Mouse (Mus musculus) hindbrain, postnatal 0 days (tissue): ENCODE data around the gene Iqub. TPM values are rescaled to one million over a fixed set of nuclear protein-coding genes. Genes with fewer than 3 reads are reported as not detected.

Source experiments
- ATAC-seq: fragments of 200-750 bp; cut with Nextera tagmentation; 2 replicates; pipeline ENCODE4 v1.8.0; 2017; ENCODE audit warnings: mild to moderate bottlenecking, moderate TSS enrichment, moderate library complexity
- DNase-seq: peaks from one replicate; pipeline ENCODE4 v3.0.0-alpha.2; 2015; ENCODE audit warnings: low spot score
- H3K27ac ChIP-seq: fragments of 300-500 bp; sonication (generic); 2 replicates; pipeline ENCODE4 v1.5.1; 2014; ENCODE audit warnings: mild to moderate bottlenecking
- H3K27me3 ChIP-seq: fragments of 300-500 bp; sonication (generic); 2 replicates; pipeline ENCODE4 v1.6.1; 2014; ENCODE audit warnings: low read length, mixed read lengths; ENCODE audit not compliant: insufficient read depth
- H3K36me3 ChIP-seq: fragments of 300-500 bp; sonication (generic); 2 replicates; pipeline ENCODE4 v1.6.1; 2014; ENCODE audit warnings: low read length, mixed read lengths; ENCODE audit not compliant: insufficient read depth
- H3K4me1 ChIP-seq: fragments of 300-500 bp; sonication (generic); 2 replicates; pipeline ENCODE4 v1.6.1; 2014; ENCODE audit warnings: antibody characterized with exemption, low read length, mixed read lengths; ENCODE audit not compliant: insufficient read depth
- H3K4me2 ChIP-seq: fragments of 300-500 bp; sonication (generic); 2 replicates; pipeline ENCODE4 v1.6.1; 2014; ENCODE audit warnings: low read depth, mild to moderate bottlenecking, low read length, moderate library complexity, mixed read lengths
- H3K4me3 ChIP-seq: fragments of 300-500 bp; sonication (generic); 2 replicates; pipeline ENCODE4 v1.5.1; 2014; ENCODE audit warnings: low read length
- H3K9ac ChIP-seq: fragments of 300-500 bp; sonication (generic); replicated peaks from 2 replicates; pipeline ENCODE4 v1.6.1; 2014; ENCODE audit warnings: mild to moderate bottlenecking, low read length, moderate library complexity, mixed read lengths
- H3K9me3 ChIP-seq: fragments of 300-500 bp; sonication (generic); 2 replicates; pipeline ENCODE4 v1.6.1; 2016; ENCODE audit warnings: low read length, mixed read lengths
- CTCF ChIP-seq: IDR thresholded peaks from 2 replicates; pipeline ENCODE4 v1.5.1; 2016; ENCODE audit warnings: antibody characterized with exemption, control low read depth, low read depth
- WGBS: fragments of 180-500 bp; shearing (Covaris S2); extraction: QIAGEN DNeasy Blood & Tissue Kit; methylation state at CpG from one replicate; pipeline ENCODE4 v1.1.7; 2014; 5-methylcytosine and 5-hydroxymethylcytosine counted together
- polyA plus RNA-seq: library from polyadenylated mRNA; unstranded; fragments of >200 nt; fragmentation: Nextera tagmentation; extraction: Ambion mirVana; gene quantifications from 2 replicates; pipeline ENCODE4 v1.2.1, GENCODE M21; 2015
- total RNA-seq: library from RNA; depleted of rRNA; stranded (reverse); fragments of >200 nt; gene quantifications from 2 replicates; pipeline ENCODE4 v1.2.3, GENCODE M21; 2014

Iqub gene
- total and polyA plus RNA-seq, 2 experiments from 2014 or later = 1.5 TPM

DNA sequence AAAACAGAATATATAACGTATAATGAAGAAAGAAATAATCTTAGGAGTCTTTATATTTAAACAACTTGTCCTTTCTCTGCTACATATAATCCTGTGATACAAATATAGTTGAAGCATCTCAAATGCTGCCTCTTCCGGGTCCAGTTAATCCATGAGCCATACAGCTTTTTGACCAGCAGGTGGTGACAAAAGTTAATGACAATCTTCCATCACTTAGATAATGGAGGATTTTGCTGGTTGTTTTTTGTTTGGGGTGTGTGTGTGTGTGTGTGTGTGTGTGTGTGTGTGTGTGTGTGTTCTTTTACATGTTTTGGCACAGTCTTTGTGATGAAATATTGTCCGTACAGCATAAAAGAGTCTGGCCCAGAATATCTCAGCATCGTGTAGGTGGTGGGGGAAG is 15.3 kb upstream of the Iqub start:
- H3K36me3 ChIP-seq = no peaks in the 10 kb centered on the region
- H3K27me3 ChIP-seq = no peaks in the 10 kb centered on the region
- H3K4me3 ChIP-seq = peak overlapping the region; percentile 10; the same call in 1 of the 2 replicates
- no peaks in the 10 kb centered on the region for H3K9me3 ChIP-seq
- WGBS = 20% methylated on average over 4 of the region's 4 CpGs
- TF ChIP-seq CTCF = peak; percentile 85
- DNase-seq (peak; percentile 83), ATAC-seq (no peak)
- no peak overlapping the region for H3K27ac ChIP-seq
- H3K4me2 ChIP-seq = peak overlapping the region; percentile 46
- peaks cover 8% of the 10 kb centered on the region; the same call in 1 of the 2 replicates for H3K4me1 ChIP-seq
- no peak overlapping the region for H3K9ac ChIP-seq

DNA sequence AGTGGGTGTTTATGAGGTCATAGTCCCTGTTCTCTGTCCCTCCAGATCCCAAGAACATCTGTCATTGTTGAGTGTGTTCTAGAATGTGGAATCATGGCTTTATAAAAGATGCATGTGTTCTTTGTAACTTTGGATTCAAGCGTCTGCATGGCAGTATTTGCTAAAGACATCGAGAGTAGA is 13.1 kb upstream of the Iqub start, which contains the start of gene Asb15:
Gene Asb15 (plus strand): TSS at position 81 of the 180 bp plus-strand sequence.
- Histone ChIP-seq H3K9me3 (no peaks in the 10 kb centered on the region), H3K9ac (peak within 1 kb of the TSS; percentile 64), H3K36me3 (peaks cover 5% of the 10 kb centered on the region; the same call in 1 of the 2 replicates), H3K4me2 (peak within 1 kb of the TSS; percentile 82), H3K4me1 (peaks cover 8% of the 10 kb centered on the region; the same call in 1 of the 2 replicates), H3K27me3 (no peaks in the 10 kb centered on the region), H3K4me3 (peak within 1 kb of the TSS; percentile 49), H3K27ac (peak within 1 kb of the TSS; percentile 56)
- 47% methylated on average over 2 of the region's 2 CpGs for WGBS
- TF ChIP-seq CTCF = no peak
- ATAC-seq (no peak; the same call in 1 of the 2 replicates), DNase-seq (no peak)

DNA sequence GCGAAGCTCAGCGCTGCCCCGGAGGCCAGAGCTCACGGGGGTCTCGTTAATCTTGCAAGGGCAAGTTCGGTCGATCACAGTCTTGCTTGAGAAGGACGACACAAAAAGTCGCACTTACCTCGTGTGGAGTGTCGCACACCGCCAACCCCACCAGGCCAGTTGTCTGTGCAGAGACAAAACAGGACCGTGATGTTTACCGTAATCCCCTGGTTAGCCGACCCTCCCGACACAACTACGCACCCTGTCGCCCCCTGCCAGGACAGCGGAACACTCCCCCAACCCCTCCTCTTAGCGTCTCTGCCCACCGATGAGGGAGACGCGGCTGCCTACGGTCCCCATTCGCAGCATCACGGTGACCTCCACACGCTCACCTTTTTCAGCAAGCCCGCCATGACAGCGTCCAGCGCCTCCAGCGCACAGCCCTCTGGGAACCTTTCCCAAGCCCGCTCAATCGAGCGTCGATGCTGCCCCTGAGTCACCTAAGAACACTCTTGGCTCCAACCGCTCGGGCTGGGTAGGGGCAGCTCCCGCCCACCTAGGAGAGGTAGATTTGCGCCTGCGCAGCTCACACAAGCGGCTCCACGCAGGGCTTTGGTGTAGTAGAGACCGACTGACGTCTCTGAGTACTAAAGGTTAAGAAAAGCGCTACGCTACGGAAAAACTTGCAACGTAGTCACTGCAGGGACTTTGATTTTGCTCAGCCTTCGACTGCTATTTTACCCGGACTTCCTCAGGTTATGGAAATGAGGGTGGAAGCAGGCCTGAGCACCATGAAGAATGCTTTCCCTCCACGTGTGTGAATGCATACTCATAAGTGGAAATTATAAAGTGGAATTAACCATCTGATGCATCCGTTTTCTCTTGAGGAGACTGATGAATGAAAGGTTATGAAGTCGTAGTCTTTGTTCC is 12.5 kb upstream of the Iqub start, which contains the start of gene Ndufa5:
Gene Ndufa5 (minus strand): TSS at position 859 of the 909 bp plus-strand sequence.
- Histone ChIP-seq H3K27ac (peak within 1 kb of the TSS; percentile 56), H3K4me3 (peak within 1 kb of the TSS; percentile 49), H3K4me2 (peak within 1 kb of the TSS; percentile 82), H3K9me3 (no peaks in the 10 kb centered on the region), H3K36me3 (peaks cover 6% of the 10 kb centered on the region; the same call in 1 of the 2 replicates), H3K9ac (peak within 1 kb of the TSS; percentile 64), H3K27me3 (no peaks in the 10 kb centered on the region), H3K4me1 (peaks cover 8% of the 10 kb centered on the region; the same call in 1 of the 2 replicates)
- ATAC-seq = peak; percentile 98
- TF ChIP-seq CTCF = peak; percentile 22; the same call in 1 of the 2 replicates
- peak; percentile 98 for DNase-seq
- under 1% methylated on average over 53 of the region's 53 CpGs for WGBS

DNA sequence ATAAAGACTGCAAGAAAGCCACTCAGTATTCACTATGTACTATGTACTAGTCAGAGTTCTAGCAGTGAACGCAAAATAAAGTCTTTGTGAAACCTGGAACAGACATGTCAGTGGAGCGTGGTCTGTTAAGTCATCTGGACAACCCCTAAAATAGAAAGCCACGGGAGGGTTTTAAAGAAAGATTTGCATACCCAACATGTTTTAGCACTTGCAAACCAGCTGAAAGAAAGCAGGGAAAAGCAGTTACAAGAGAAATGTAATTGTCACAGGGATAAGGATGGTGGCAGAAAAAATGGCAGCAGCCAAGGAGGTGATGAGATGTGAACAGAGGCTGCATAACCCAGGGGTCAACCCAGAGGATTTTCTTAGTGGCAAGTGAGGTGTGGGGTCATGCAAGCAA is 10.8 kb upstream of the Iqub start:
- TF ChIP-seq CTCF = no peak
- Histone ChIP-seq H3K4me1 (peaks cover 7% of the 10 kb centered on the region; the same call in 1 of the 2 replicates), H3K27ac (no peak overlapping the region), H3K9me3 (no peaks in the 10 kb centered on the region), H3K27me3 (no peaks in the 10 kb centered on the region), H3K4me3 (no peak overlapping the region), H3K9ac (no peak overlapping the region), H3K36me3 (peaks cover 18% of the 10 kb centered on the region), H3K4me2 (no peak overlapping the region)
- no peak for DNase-seq
- no peak for ATAC-seq
- 93% methylated on average over 3 of the region's 3 CpGs for WGBS

DNA sequence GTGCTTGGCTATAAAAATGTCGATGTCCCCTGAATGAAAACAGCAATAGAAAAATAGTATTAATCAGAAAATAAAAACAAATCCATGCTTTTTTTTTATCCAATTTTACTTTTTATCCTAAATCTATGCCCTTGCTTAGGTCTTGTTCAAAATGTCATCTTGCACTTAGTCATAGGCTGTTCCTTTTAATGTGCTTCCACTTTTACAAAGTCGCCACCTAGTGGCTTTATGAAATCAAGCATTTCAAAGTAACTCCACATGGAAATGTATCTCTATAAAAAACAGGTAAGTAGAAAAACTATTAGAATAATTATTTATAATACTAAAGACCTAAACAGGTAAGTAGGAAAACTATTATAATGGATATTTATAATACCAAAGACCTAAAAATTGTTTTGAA is 1.3 kb upstream of the Iqub start:
- H3K9me3 ChIP-seq = no peaks in the 10 kb centered on the region
- ATAC-seq (peak; percentile 64; the same call in 1 of the 2 replicates), DNase-seq (peak; percentile 77)
- no peaks in the 10 kb centered on the region for H3K27me3 ChIP-seq
- H3K36me3 ChIP-seq = peaks cover 15% of the 10 kb centered on the region
- H3K27ac ChIP-seq = no peak overlapping the region
- no peak overlapping the region for H3K9ac ChIP-seq
- peak; percentile 74 for TF ChIP-seq CTCF
- 43% methylated on average over 2 of the region's 2 CpGs for WGBS
- H3K4me2 ChIP-seq = no peak overlapping the region
- H3K4me3 ChIP-seq = no peak overlapping the region
- peaks cover 10% of the 10 kb centered on the region for H3K4me1 ChIP-seq

DNA sequence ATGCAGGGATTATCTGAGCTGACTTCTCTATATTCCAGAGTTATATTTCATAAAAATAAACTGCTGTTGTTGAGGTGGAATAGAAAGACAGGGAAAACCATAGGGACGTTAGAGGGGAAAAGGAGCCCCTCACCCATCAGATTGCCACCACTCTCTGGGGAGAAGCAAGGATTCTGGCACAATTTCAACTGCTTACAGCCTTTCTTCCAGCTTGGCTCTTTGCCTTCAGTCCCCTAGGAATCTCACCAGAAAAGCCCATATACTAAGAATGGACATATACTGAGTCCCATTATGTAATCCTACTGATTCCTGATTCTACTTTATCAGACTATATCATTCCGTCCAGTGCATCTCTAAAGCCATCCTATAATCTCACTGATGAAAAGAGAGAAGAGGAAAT is 10.7 kb downstream of the Iqub start:
- TF ChIP-seq CTCF = no peak
- WGBS = 40% methylated on average over 2 of the region's 2 CpGs
- H3K9ac ChIP-seq = no peak overlapping the region
- no peak overlapping the region for H3K4me3 ChIP-seq
- no peak overlapping the region for H3K4me2 ChIP-seq
- no peak for ATAC-seq
- H3K4me1 ChIP-seq = no peaks in the 10 kb centered on the region
- no peaks in the 10 kb centered on the region for H3K27me3 ChIP-seq
- no peaks in the 10 kb centered on the region for H3K9me3 ChIP-seq
- no peak overlapping the region for H3K27ac ChIP-seq
- peak; percentile 45 for DNase-seq
- no peaks in the 10 kb centered on the region for H3K36me3 ChIP-seq

DNA sequence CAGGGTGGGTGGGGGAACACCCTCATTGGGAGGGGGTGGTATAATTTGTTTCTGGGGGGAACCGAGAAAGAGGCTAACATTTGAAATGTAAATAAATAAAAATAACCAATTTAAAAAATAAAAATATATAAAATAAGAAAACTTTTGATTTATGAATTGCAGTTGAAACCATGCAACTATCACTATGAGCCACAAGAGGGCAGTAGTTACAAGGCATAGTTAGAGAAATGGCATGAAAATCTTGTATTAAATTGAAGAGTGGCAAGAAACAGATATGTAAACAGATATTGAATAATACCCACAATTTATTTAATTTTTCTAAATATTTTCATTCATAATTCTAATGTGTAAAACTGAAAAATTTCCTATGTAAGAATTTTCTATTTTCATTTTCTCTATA is 24.5 kb downstream of the Iqub start:
- H3K9ac ChIP-seq = no peak overlapping the region
- no peaks in the 10 kb centered on the region for H3K9me3 ChIP-seq
- 12% methylated on average over 1 of the region's 1 CpGs for WGBS
- H3K4me3 ChIP-seq = no peak overlapping the region
- ATAC-seq (no peak), DNase-seq (peak; percentile 63)
- no peaks in the 10 kb centered on the region for H3K36me3 ChIP-seq
- H3K4me2 ChIP-seq = no peak overlapping the region
- no peak overlapping the region for H3K27ac ChIP-seq
- H3K4me1 ChIP-seq = no peaks in the 10 kb centered on the region
- no peaks in the 10 kb centered on the region for H3K27me3 ChIP-seq
- peak; percentile 70 for TF ChIP-seq CTCF
